Mouse (Mus musculus) embryonic facial prominence, embryonic 13.5 days (tissue): ENCODE results near the gene Tmem109. TPM values are rescaled to one million over a fixed set of nuclear protein-coding genes. Genes with fewer than 3 reads are reported as not detected.

Experiments
- ATAC-seq: fragments of 200-750 bp; cut with Nextera tagmentation; 2 replicates; pipeline ENCODE4 v1.8.0; 2017; ENCODE audit warnings: low read depth; ENCODE audit not compliant: insufficient number of reproducible peaks, insufficient read depth, low FRiP score, low TSS enrichment
- H3K27ac ChIP-seq: fragments of 300-500 bp; sonication (generic); 2 replicates; pipeline ENCODE4 v1.5.1; 2015; ENCODE audit warnings: moderate library complexity, mild to moderate bottlenecking, inconsistent platforms
- H3K27me3 ChIP-seq: fragments of 300-500 bp; sonication (generic); 2 replicates; pipeline ENCODE4 v1.6.1; 2015; ENCODE audit warnings: mild to moderate bottlenecking, inconsistent platforms
- H3K36me3 ChIP-seq: fragments of 300-500 bp; sonication (generic); 2 replicates; pipeline ENCODE4 v1.6.1; 2015; ENCODE audit warnings: mild to moderate bottlenecking, inconsistent platforms
- H3K4me1 ChIP-seq: fragments of 300-500 bp; sonication (generic); 2 replicates; pipeline ENCODE4 v1.6.1; 2015; ENCODE audit warnings: inconsistent platforms
- H3K4me2 ChIP-seq: fragments of 300-500 bp; sonication (generic); 2 replicates; pipeline ENCODE4 v1.6.1; 2015; ENCODE audit warnings: moderate library complexity, mild to moderate bottlenecking, inconsistent platforms
- H3K4me3 ChIP-seq: fragments of 300-500 bp; sonication (generic); 2 replicates; pipeline ENCODE4 v1.5.1; 2015; ENCODE audit warnings: mild to moderate bottlenecking, inconsistent platforms
- H3K9ac ChIP-seq: fragments of 300-500 bp; sonication (generic); 2 replicates; pipeline ENCODE4 v1.6.1; 2015; ENCODE audit warnings: mild to moderate bottlenecking, inconsistent platforms
- H3K9me3 ChIP-seq: fragments of 300-500 bp; sonication (generic); 2 replicates; pipeline ENCODE4 v1.6.1; 2016; ENCODE audit warnings: inconsistent platforms
- WGBS: fragments of 180-500 bp; shearing (Covaris S2); methylation state at CpG from one replicate; pipeline ENCODE4 v1.1.7; 2015; ENCODE audit warnings: mixed read lengths; 5-methylcytosine and 5-hydroxymethylcytosine counted together
- polyA plus RNA-seq: library from polyadenylated mRNA; unstranded; fragments of >200 nt; fragmentation: Nextera tagmentation; extraction: Ambion mirVana; gene quantifications from 2 replicates; pipeline ENCODE4 v1.2.1, GENCODE M21; 2015

The Tmem109 gene
- polyA plus RNA-seq, 1 experiment from 2014 or later = 87.1 TPM

GRCm38 (mm10) chr19:10839010-10839892 lies 42.5 kb downstream of the Tmem109 start, which contains the start of gene Slc15a3:
TSS of gene Slc15a3 (plus strand) at chr19:10839727.
- no peak within 1 kb of the TSS for H3K27ac ChIP-seq
- no peak within 1 kb of the TSS for H3K4me3 ChIP-seq
- no peaks in the 10 kb centered on the region for H3K36me3 ChIP-seq
- H3K4me2 ChIP-seq = no peak within 1 kb of the TSS
- H3K27me3 ChIP-seq = peaks cover 4% of the 10 kb centered on the region; the same call in 1 of the 2 replicates
- no peak for ATAC-seq
- 66% methylated on average over 15 of the region's 15 CpGs for whole genome bisulfite sequencing
- no peaks in the 10 kb centered on the region for H3K4me1 ChIP-seq
- H3K9me3 ChIP-seq = no peaks in the 10 kb centered on the region
- no peak within 1 kb of the TSS for H3K9ac ChIP-seq

- no peak overlapping the region for H3K9ac ChIP-seq
- no peak for ATAC-seq
- H3K27ac ChIP-seq = no peak overlapping the region
- 35% methylated on average over 3 of the region's 3 CpGs for WGBS
- no peaks in the 10 kb centered on the region for H3K9me3 ChIP-seq
- H3K4me3 ChIP-seq = no peak overlapping the region
- no peaks in the 10 kb centered on the region for H3K36me3 ChIP-seq
- no peak overlapping the region for H3K4me2 ChIP-seq
- no peaks in the 10 kb centered on the region for H3K27me3 ChIP-seq
- H3K4me1 ChIP-seq = no peaks in the 10 kb centered on the region
Observed at GRCm38 (mm10) chr19:10835671-10836070, 46.1 kb downstream of the Tmem109 start.

GRCm38 (mm10) chr19:10833611-10834010 lies 48.2 kb downstream of the Tmem109 start:
- no peaks in the 10 kb centered on the region for H3K36me3 ChIP-seq
- H3K4me3 ChIP-seq = no peak overlapping the region
- WGBS = 78% methylated on average over 3 of the region's 3 CpGs
- no peaks in the 10 kb centered on the region for H3K4me1 ChIP-seq
- H3K4me2 ChIP-seq = no peak overlapping the region
- no peaks in the 10 kb centered on the region for H3K27me3 ChIP-seq
- no peak overlapping the region for H3K9ac ChIP-seq
- ATAC-seq = no peak
- no peaks in the 10 kb centered on the region for H3K9me3 ChIP-seq
- no peak overlapping the region for H3K27ac ChIP-seq

- no peak for ATAC-seq
- H3K9me3 ChIP-seq = no peaks in the 10 kb centered on the region
- no peak overlapping the region for H3K27ac ChIP-seq
- no peaks in the 10 kb centered on the region for H3K4me1 ChIP-seq
- no peaks in the 10 kb centered on the region for H3K36me3 ChIP-seq
- no peak overlapping the region for H3K4me3 ChIP-seq
- H3K9ac ChIP-seq = no peak overlapping the region
- no peak overlapping the region for H3K4me2 ChIP-seq
- no peaks in the 10 kb centered on the region for H3K27me3 ChIP-seq
- 85% methylated on average over 3 of the region's 3 CpGs for WGBS
Observed at GRCm38 (mm10) chr19:10832030-10832429, 49.8 kb downstream of the Tmem109 start.

GRCm38 (mm10) chr19:10831424-10831823 lies 50.4 kb downstream of the Tmem109 start:
- Histone ChIP-seq H3K4me3 (no peak overlapping the region), H3K9me3 (no peaks in the 10 kb centered on the region), H3K4me2 (no peak overlapping the region), H3K9ac (no peak overlapping the region), H3K4me1 (no peaks in the 10 kb centered on the region), H3K27me3 (no peaks in the 10 kb centered on the region), H3K36me3 (no peaks in the 10 kb centered on the region), H3K27ac (no peak overlapping the region)
- no peak for ATAC-seq
- whole genome bisulfite sequencing = 12% methylated on average over 5 of the region's 5 CpGs

GRCm38 (mm10) chr19:10829436-10830175 lies 52.2 kb downstream of the Tmem109 start, which contains the start of gene Cd6:
TSS of gene Cd6 (minus strand) at chr19:10830058.
- no peaks in the 10 kb centered on the region for H3K9me3 ChIP-seq
- H3K27ac ChIP-seq = no peak within 1 kb of the TSS
- H3K4me3 ChIP-seq = no peak within 1 kb of the TSS
- 87% methylated on average over 16 of the region's 16 CpGs for WGBS
- H3K9ac ChIP-seq = no peak within 1 kb of the TSS
- no peaks in the 10 kb centered on the region for H3K4me1 ChIP-seq
- H3K4me2 ChIP-seq = no peak within 1 kb of the TSS
- ATAC-seq = no peak
- H3K27me3 ChIP-seq = no peaks in the 10 kb centered on the region
- no peaks in the 10 kb centered on the region for H3K36me3 ChIP-seq

- no peak for ATAC-seq
- Histone ChIP-seq H3K4me1 (no peaks in the 10 kb centered on the region), H3K4me3 (no peak overlapping the region), H3K9me3 (no peaks in the 10 kb centered on the region), H3K27me3 (no peaks in the 10 kb centered on the region), H3K36me3 (no peaks in the 10 kb centered on the region), H3K27ac (no peak overlapping the region), H3K9ac (no peak overlapping the region), H3K4me2 (no peak overlapping the region)
- WGBS = 92% methylated on average over 5 of the region's 5 CpGs
Observed at GRCm38 (mm10) chr19:10828321-10828720, 53.5 kb downstream of the Tmem109 start.

GRCm38 (mm10) chr19:10824061-10824460 lies 57.7 kb downstream of the Tmem109 start:
- Histone ChIP-seq H3K4me3 (no peak overlapping the region), H3K36me3 (no peaks in the 10 kb centered on the region), H3K27ac (no peak overlapping the region), H3K27me3 (no peaks in the 10 kb centered on the region), H3K4me1 (no peaks in the 10 kb centered on the region), H3K9me3 (no peaks in the 10 kb centered on the region), H3K9ac (no peak overlapping the region), H3K4me2 (no peak overlapping the region)
- ATAC-seq = no peak
- 85% methylated on average over 7 of the region's 7 CpGs for WGBS

- Histone ChIP-seq H3K4me2 (no peak overlapping the region), H3K4me3 (no peak overlapping the region), H3K9me3 (no peaks in the 10 kb centered on the region), H3K27ac (no peak overlapping the region), H3K9ac (no peak overlapping the region), H3K4me1 (0 out of 2 replicates have a peak, but pooled peaks cover 3% of the 10 kb centered on the region), H3K27me3 (no peaks in the 10 kb centered on the region), H3K36me3 (no peaks in the 10 kb centered on the region)
- WGBS = 95% methylated on average over 4 of the region's 4 CpGs
- no peak for ATAC-seq
Observed at GRCm38 (mm10) chr19:10822534-10822933, 59.3 kb downstream of the Tmem109 start.

GRCm38 (mm10) chr19:10821319-10821718 lies 60.5 kb downstream of the Tmem109 start:
- 75% methylated on average over 7 of the region's 7 CpGs for WGBS
- no peaks in the 10 kb centered on the region for H3K9me3 ChIP-seq
- H3K4me1 ChIP-seq = 0 out of 2 replicates have a peak, but pooled peaks cover 3% of the 10 kb centered on the region
- H3K4me3 ChIP-seq = no peak overlapping the region
- no peak overlapping the region for H3K4me2 ChIP-seq
- H3K27me3 ChIP-seq = no peaks in the 10 kb centered on the region
- ATAC-seq = no peak
- H3K36me3 ChIP-seq = no peaks in the 10 kb centered on the region
- H3K27ac ChIP-seq = no peak overlapping the region
- H3K9ac ChIP-seq = no peak overlapping the region
